Mouse (Mus musculus) neural tube, embryonic 11.5 days (tissue): ENCODE measurements around the gene Rab1a. TPM values are rescaled to one million over a fixed set of nuclear protein-coding genes. Genes with fewer than 3 reads are reported as not detected.
A peak's percentile ranks its signal among the peaks of the same experiment; 100 is the strongest.

ENCODE experiments used
- ATAC-seq: fragments of 200-750 bp; cut with Nextera tagmentation; 2 replicates; pipeline ENCODE4 v1.8.0; 2017; ENCODE audit warnings: moderate number of reproducible peaks, mild to moderate bottlenecking, moderate TSS enrichment, moderate library complexity; ENCODE audit not compliant: insufficient read depth, low FRiP score, low TSS enrichment
- DNase-seq: peaks from one replicate; pipeline ENCODE4 v3.0.0-alpha.2; 2015; ENCODE audit warnings: low spot score
- H3K27ac ChIP-seq: fragments of 300-500 bp; sonication (generic); 2 replicates; pipeline ENCODE4 v1.5.1; 2014; ENCODE audit warnings: low read depth, mild to moderate bottlenecking, low read length
- H3K27me3 ChIP-seq: fragments of 300-500 bp; sonication (generic); 2 replicates; pipeline ENCODE4 v1.6.1; 2014; ENCODE audit warnings: mild to moderate bottlenecking, low read length, mixed read lengths; ENCODE audit not compliant: control insufficient read depth, insufficient read depth
- H3K36me3 ChIP-seq: fragments of 300-500 bp; sonication (generic); 2 replicates; pipeline ENCODE4 v1.6.1; 2014; ENCODE audit warnings: mild to moderate bottlenecking, low read length, moderate library complexity, mixed read lengths; ENCODE audit not compliant: control insufficient read depth, insufficient read depth
- H3K4me1 ChIP-seq: fragments of 300-500 bp; sonication (generic); 2 replicates; pipeline ENCODE4 v1.6.1; 2014; ENCODE audit warnings: low read length, mixed read lengths; ENCODE audit not compliant: control insufficient read depth, insufficient read depth
- H3K4me2 ChIP-seq: fragments of 300-500 bp; sonication (generic); 2 replicates; pipeline ENCODE4 v1.6.1; 2014; ENCODE audit warnings: low read depth, mild to moderate bottlenecking, moderate library complexity
- H3K4me3 ChIP-seq: fragments of 300-500 bp; sonication (generic); 2 replicates; pipeline ENCODE4 v1.5.1; 2014; ENCODE audit warnings: low read depth, low read length
- H3K9ac ChIP-seq: fragments of 300-500 bp; sonication (generic); 2 replicates; pipeline ENCODE4 v1.6.1; 2014; ENCODE audit warnings: mild to moderate bottlenecking, low read length
- H3K9me3 ChIP-seq: fragments of 300-500 bp; sonication (generic); 2 replicates; pipeline ENCODE4 v1.6.1; 2016; ENCODE audit warnings: low read length; ENCODE audit not compliant: control insufficient read depth
- WGBS: fragments of 180-500 bp; shearing (Covaris S2); extraction: QIAGEN DNeasy Blood & Tissue Kit; methylation state at CpG from one replicate; pipeline ENCODE4 v1.1.7; 2014; 5-methylcytosine and 5-hydroxymethylcytosine counted together
- polyA plus RNA-seq: library from polyadenylated mRNA; unstranded; fragments of >200 nt; fragmentation: Nextera tagmentation; extraction: Ambion mirVana; gene quantifications from 2 replicates; pipeline ENCODE4 v1.2.1, GENCODE M21; 2014

Rab1a gene
- polyA plus RNA-seq, 1 experiment from 2014 or later, result 253 TPM

GRCm38 (mm10) chr11:20229311-20229710 is 28.1 kb downstream of the Rab1a start:
- H3K9ac ChIP-seq, result no peak overlapping the region
- no peak overlapping the region for H3K4me2 ChIP-seq
- 87% methylated on average over 4 of the region's 4 CpGs for WGBS
- no peak for ATAC-seq
- H3K4me1 ChIP-seq, result no peaks in the 10 kb centered on the region
- no peak overlapping the region for H3K27ac ChIP-seq
- no peaks in the 10 kb centered on the region for H3K27me3 ChIP-seq
- no peak for DNase-seq
- peaks cover 13% of the 10 kb centered on the region for H3K36me3 ChIP-seq
- no peak overlapping the region for H3K4me3 ChIP-seq
- H3K9me3 ChIP-seq, result no peaks in the 10 kb centered on the region

GRCm38 (mm10) chr11:20230286-20230685 is 29.1 kb downstream of the Rab1a start:
- DNase-seq (no peak), ATAC-seq (no peak)
- no peak overlapping the region for H3K4me2 ChIP-seq
- no peak overlapping the region for H3K27ac ChIP-seq
- WGBS, result 100% methylated on average over 1 of the region's 1 CpGs
- no peaks in the 10 kb centered on the region for H3K27me3 ChIP-seq
- H3K36me3 ChIP-seq, result peaks cover 15% of the 10 kb centered on the region
- H3K9ac ChIP-seq, result no peak overlapping the region
- no peaks in the 10 kb centered on the region for H3K4me1 ChIP-seq
- H3K9me3 ChIP-seq, result no peaks in the 10 kb centered on the region
- H3K4me3 ChIP-seq, result no peak overlapping the region

DNA sequence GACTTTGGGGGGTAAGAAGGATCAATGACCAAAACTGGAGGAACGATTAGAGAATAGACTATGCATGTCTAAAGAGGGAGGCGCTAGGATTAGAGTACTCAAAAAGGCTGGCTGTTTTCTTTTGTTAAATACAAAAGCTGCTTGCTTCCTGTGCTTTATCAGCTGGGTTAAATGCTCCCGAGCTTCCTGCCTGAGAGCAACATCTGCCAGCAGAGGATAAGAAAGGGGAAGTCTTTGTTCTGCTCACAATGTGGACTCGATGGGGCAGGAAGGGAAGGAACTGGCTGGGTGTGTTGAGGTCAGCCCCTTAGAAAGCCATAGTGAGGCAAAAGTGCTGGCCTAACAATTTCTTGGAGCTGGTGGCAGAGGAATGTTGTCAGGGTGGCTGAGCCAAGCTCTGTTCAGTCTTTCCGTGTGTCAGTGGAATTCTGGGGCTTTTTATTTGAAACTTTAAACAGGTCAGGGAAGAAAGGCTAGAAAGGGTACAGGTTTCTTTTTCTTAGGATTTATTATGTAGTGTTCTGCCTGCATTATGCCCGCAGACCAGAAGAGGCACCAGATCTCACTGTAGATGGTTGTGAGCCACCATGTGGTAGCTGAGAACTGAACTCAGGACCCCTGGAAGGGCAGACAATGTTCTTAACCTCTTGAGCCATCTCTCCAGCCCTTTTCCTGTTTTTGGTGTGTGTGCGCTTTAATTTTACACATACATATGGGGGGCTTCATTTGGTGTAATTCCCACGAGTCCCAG is 30.1 kb downstream of the Rab1a start:
- no peak overlapping the region for H3K4me3 ChIP-seq
- DNase-seq, result peak; percentile 19
- H3K36me3 ChIP-seq, result peaks cover 15% of the 10 kb centered on the region
- ATAC-seq, result 0 out of 2 replicates have a peak, but pooled peaks have one; percentile 20
- no peaks in the 10 kb centered on the region for H3K27me3 ChIP-seq
- H3K9me3 ChIP-seq, result no peaks in the 10 kb centered on the region
- no peak overlapping the region for H3K27ac ChIP-seq
- 52% methylated on average over 8 of the region's 8 CpGs for WGBS
- H3K9ac ChIP-seq, result no peak overlapping the region
- no peak overlapping the region for H3K4me2 ChIP-seq
- no peaks in the 10 kb centered on the region for H3K4me1 ChIP-seq

DNA sequence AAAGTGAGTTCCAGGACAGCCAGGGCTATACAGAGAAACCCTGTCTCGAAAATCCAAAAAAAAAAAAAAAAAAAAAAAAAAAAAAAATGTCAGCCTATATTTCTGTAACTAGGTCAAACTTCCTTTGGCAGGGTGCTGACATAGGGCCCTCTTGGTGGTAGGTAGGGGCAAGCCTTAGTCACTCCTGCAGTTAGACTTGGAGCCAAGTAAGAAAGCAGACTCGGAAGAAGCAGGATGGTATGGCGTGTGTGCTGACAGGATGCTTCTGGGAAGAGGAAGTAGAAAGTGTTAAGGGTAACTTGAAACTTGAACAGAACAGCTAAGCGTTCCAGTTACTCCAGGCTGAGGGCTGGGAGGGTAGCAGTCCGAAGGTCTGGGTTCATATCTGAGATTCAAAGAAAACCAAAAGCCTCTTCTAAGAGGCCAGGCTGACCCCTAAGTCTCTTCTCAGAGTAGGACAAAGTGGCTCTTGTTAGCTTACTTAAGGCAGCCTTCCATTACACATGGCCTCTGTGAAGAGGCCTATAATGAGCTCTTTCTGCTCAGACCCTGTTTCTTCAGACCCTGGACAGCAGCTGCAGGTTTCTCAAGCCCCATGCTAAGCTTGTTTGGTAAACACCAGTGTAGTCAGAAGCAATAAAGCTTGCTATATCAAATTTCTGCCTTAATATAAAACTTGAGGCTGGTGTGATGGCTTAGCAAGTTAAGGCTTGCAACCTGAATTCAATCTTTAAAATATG is 31.0 kb downstream of the Rab1a start:
- DNase-seq (no peak), ATAC-seq (no peak)
- 79% methylated on average over 4 of the region's 5 CpGs for WGBS
- Histone ChIP-seq H3K9me3 (no peaks in the 10 kb centered on the region), H3K4me3 (no peak overlapping the region), H3K4me2 (no peak overlapping the region), H3K36me3 (peaks cover 20% of the 10 kb centered on the region), H3K4me1 (no peaks in the 10 kb centered on the region), H3K27me3 (no peaks in the 10 kb centered on the region), H3K27ac (no peak overlapping the region), H3K9ac (no peak overlapping the region)

DNA sequence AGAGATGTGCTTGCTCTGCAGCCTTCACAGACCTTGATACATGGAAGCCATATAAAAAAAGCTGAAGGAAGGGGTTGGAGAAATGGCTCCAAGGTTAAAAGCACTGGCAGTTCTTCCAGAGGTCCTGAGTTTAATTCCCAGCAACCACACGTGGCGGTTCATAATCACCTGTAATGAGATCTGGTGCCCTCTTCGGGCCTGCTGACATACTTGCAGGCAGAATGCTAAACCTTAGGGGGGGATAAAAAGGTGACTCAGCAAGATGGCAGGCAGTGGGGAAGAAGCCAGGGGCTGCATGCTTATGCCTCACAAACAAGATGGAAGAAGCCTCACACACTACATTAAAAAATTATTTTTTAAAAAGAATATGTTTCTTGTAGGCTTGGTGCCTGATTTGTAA is 33.0 kb downstream of the Rab1a start:
- Histone ChIP-seq H3K27ac (no peak overlapping the region), H3K4me3 (no peak overlapping the region), H3K36me3 (peaks cover 26% of the 10 kb centered on the region), H3K4me1 (no peaks in the 10 kb centered on the region), H3K27me3 (no peaks in the 10 kb centered on the region), H3K4me2 (no peak overlapping the region), H3K9me3 (no peaks in the 10 kb centered on the region), H3K9ac (no peak overlapping the region)
- ATAC-seq, result no peak
- no peak for DNase-seq
- 67% methylated on average over 3 of the region's 3 CpGs for WGBS

DNA sequence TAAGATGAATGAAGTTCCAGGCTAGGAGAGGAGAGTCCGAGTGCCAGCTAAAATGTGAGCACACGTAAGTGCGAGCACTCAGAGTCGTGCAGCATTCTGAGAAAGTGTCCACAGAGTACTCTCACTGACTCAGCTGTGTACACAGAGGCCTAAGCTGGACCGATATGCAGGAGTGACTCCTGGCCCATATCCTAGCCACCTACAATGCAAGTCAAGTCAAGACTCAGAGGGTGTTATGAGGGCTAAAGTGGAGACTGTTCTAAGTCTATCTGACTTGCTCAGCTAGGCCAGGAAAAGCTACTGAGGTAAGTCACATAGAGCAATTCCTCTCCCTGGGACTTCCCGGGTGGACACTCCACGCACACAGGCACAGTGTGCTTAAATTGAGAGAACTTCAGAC is 35.8 kb downstream of the Rab1a start:
- 95% methylated on average over 7 of the region's 7 CpGs for WGBS
- Histone ChIP-seq H3K27ac (no peak overlapping the region), H3K9me3 (no peaks in the 10 kb centered on the region), H3K27me3 (no peaks in the 10 kb centered on the region), H3K9ac (no peak overlapping the region), H3K36me3 (peaks cover 29% of the 10 kb centered on the region), H3K4me1 (no peaks in the 10 kb centered on the region), H3K4me2 (no peak overlapping the region), H3K4me3 (no peak overlapping the region)
- no peak for DNase-seq
- no peak for ATAC-seq

DNA sequence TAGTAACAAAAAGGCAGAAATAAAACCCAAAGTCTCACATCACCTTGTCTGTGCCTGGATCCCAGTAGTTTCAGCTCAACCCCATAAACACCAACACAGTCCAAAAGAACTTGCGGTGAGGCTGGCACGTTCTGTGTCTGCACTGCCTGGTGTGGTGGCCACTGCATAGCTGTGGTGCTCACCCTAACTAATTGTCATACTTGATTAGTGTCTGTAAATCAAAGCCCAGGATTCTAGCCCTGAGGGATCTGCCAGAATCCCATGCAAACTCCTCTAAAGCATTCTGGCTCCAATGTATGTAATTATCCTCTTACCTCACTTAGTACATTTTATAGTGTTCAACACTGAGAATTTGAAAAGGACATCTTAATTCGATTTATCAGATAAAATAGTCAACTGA is 36.7 kb downstream of the Rab1a start:
- Histone ChIP-seq H3K4me2 (no peak overlapping the region), H3K4me1 (no peaks in the 10 kb centered on the region), H3K4me3 (no peak overlapping the region), H3K9ac (no peak overlapping the region), H3K27ac (no peak overlapping the region), H3K9me3 (no peaks in the 10 kb centered on the region), H3K27me3 (no peaks in the 10 kb centered on the region), H3K36me3 (peaks cover 29% of the 10 kb centered on the region)
- WGBS, result 94% methylated on average over 3 of the region's 3 CpGs
- no peak for ATAC-seq
- no peak for DNase-seq

DNA sequence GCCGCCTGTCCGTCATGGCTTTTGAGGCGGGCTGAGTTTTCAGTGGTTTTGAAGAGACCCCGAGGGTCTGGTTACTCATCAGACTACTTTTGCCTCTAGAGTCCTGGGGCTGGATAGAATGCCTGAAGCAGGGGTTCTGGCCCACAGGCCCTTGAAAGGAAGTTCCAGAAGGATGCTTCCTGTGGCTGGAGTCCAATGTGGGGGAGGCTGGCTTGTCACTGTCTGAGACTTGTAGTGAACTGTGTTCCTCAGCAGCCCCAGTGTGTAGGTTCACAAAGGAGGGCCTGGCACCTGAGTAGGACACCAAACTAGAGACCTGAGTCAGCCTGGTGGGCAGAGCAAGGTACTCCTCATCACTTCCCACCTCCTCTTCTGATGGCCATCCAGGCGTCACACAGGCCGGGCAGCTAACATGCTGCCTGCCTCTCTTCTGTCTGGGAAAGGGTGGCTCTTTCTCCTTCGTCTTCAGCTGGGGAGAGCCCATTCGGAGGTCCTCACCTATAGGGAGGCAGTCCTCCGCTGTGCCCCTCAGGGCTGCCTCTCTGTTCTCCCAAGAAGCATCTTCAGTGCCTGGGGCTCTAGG is 38.1 kb downstream of the Rab1a start:
- peaks cover 26% of the 10 kb centered on the region for H3K36me3 ChIP-seq
- 91% methylated on average over 9 of the region's 9 CpGs for WGBS

More for the DNA sequence above, 38.1 kb downstream of the Rab1a start:
- no peak overlapping the region for H3K4me3 ChIP-seq
- DNase-seq (no peak), ATAC-seq (no peak)
- no peak overlapping the region for H3K27ac ChIP-seq
- no peak overlapping the region for H3K9ac ChIP-seq
- H3K27me3 ChIP-seq, result no peaks in the 10 kb centered on the region
- H3K4me1 ChIP-seq, result no peaks in the 10 kb centered on the region
- no peaks in the 10 kb centered on the region for H3K9me3 ChIP-seq
- no peak overlapping the region for H3K4me2 ChIP-seq
